Mouse (Mus musculus) CH12.LX (cell line): ENCODE measurements around the gene Fiz1.

Experiments used
- BHLHE40 ChIP-seq: IDR thresholded peaks from 2 replicates; pipeline ENCODE4 v1.6.1; 2011; ENCODE audit warnings: mild to moderate bottlenecking, low read depth, low read length, improper control_type of control experiment
- CTCF ChIP-seq, 2 experiments: IDR thresholded peaks in 1 of 2; conservative IDR thresholded peaks in 1 of 2; 2 replicates each; pipeline ENCODE4 v1.5.1; 2011 to 2012; ENCODE audit warnings: low read depth in 2 of 2, low read length in 2 of 2, improper control_type of control experiment in 1 of 2, inconsistent platforms in 1 of 2, mild to moderate bottlenecking in 1 of 2, moderate library complexity in 1 of 2
- POLR2A ChIP-seq: IDR thresholded peaks from 2 replicates; pipeline ENCODE4 v1.6.1; 2011; ENCODE audit warnings: low read depth, mild to moderate bottlenecking, improper control_type of control experiment, low read length
- RAD21 ChIP-seq: IDR thresholded peaks from 2 replicates; pipeline ENCODE4 v1.6.1; 2011; ENCODE audit warnings: low read depth, mild to moderate bottlenecking, low read length, improper control_type of control experiment, moderate library complexity
- TCF12 ChIP-seq: IDR thresholded peaks from 2 replicates; pipeline ENCODE4 v1.6.1; 2014; ENCODE audit warnings: low read depth, mild to moderate bottlenecking, inconsistent platforms, low read length, improper control_type of control experiment
- ZKSCAN1 ChIP-seq: IDR thresholded peaks from 2 replicates; pipeline ENCODE4 v1.6.1; 2012; ENCODE audit warnings: low read depth, inconsistent platforms, low read length, improper control_type of control experiment, borderline replicate concordance
- ZMIZ1 ChIP-seq: IDR thresholded peaks from 2 replicates; pipeline ENCODE4 v1.6.1; 2012; ENCODE audit warnings: low read depth, mild to moderate bottlenecking, inconsistent platforms, low read length, improper control_type of control experiment

- TF ChIP-seq RAD21 (no peak), BHLHE40 (no peak), ZKSCAN1 (no peak), POLR2A (no peak), ZMIZ1 (no peak), TCF12 (no peak), CTCF (conservative IDR thresholded peaks at IDR 0.05 in 1 of 2, IDR thresholded peaks at IDR 0.05 in 1 of 2; ENCODE audit: low read depth in 2 of 2, low read length in 2 of 2) (no peak)
These were observed 26.2 kb downstream of the Fiz1 start for GRCm38 (mm10) chr7:4988250-4988649.
